Comparison of ENCODE assay signal across 28 mouse cellular contexts in genomic region chr13:93892101-93892500, GRCm38 (mm10).
DNase-seq lines count a peak whose midpoint lies in the region; ATAC-seq and TF ChIP-seq lines count a peak whose summit lies in the region.
"Had no signal": no experiment of that assay in that cellular context is flagged by ENCODE, and none has a peak within 500 bp of the region (broad histone marks: within the 10 kb centered on the region; RNA-seq: fewer than 3 reads in every experiment).

No protein-coding gene starts in this region.

- DNase-seq in frontal cortex, postnatal 14 days (ENCODE audit: low spot score in 2 of 2) = no peak
- no peak for DNase-seq in lung, embryonic 14.5 days
- DNase-seq in lung, adult 18-20 months = no peak
- DNase-seq in 3134 (ENCODE audit: extremely low read depth, insufficient read length, low spot score) = peak; percentile 37
- DNase-seq in brain, adult 2 months (ENCODE audit: low read depth, low spot score) = peak; percentile 54
- DNase-seq in c-Kit-positive CD71-positive TER-119-positive erythroid progenitor cells, embryonic 14.5 days (ENCODE audit: low spot score) = no peak
- DNase-seq: adrenal gland, postnatal 25 days; B cell, adult 2 months; cerebellum, adult 11 months; cerebellum, adult 9-10 months; cerebellum, postnatal 36 days; gastrocnemius, postnatal 25 days; heart, adult 2 months; heart, postnatal 10 days; kidney, adult 8-10 months; lung, postnatal 36 days; right cerebral cortex, postnatal 25 days; thymus, postnatal 4 days had no signal

- no peak overlapping the region for H3K4me3 ChIP-seq in lung, embryonic 14.5 days (ENCODE audit: low read depth, low read length)
- H3K4me3 ChIP-seq: forebrain, embryonic 13.5 days; heart, adult 2 months; heart, embryonic 13.5 days; left cerebral cortex, adult 2 months; limb, embryonic 12.5 days; liver, embryonic 15.5 days; midbrain, embryonic 12.5 days; neural tube, embryonic 13.5 days had no signal

- H3K4me2 ChIP-seq in lung, embryonic 14.5 days = no peak overlapping the region
- H3K4me2 ChIP-seq: forebrain, embryonic 13.5 days; heart, embryonic 13.5 days; hindbrain, embryonic 14.5 days; limb, embryonic 12.5 days; liver, embryonic 15.5 days; midbrain, embryonic 12.5 days; neural tube, embryonic 13.5 days had no signal

- H3K27me3 ChIP-seq in lung, embryonic 14.5 days (ENCODE audit: insufficient read depth, low read length) = no peaks in the 10 kb centered on the region
- H3K27me3 ChIP-seq: forebrain, embryonic 13.5 days; heart, embryonic 13.5 days; limb, embryonic 12.5 days; liver, embryonic 15.5 days; midbrain, embryonic 12.5 days; neural tube, embryonic 13.5 days had no signal

- 84% methylated on average over 7 of the region's 7 CpGs for WGBS in lung, embryonic 14.5 days

- H3K9me3 ChIP-seq in lung, embryonic 14.5 days (ENCODE audit: low read depth, low read length) = no peaks in the 10 kb centered on the region
- H3K9me3 ChIP-seq: forebrain, embryonic 13.5 days; heart, embryonic 13.5 days; limb, embryonic 12.5 days; liver, embryonic 15.5 days; midbrain, embryonic 12.5 days; neural tube, embryonic 13.5 days had no signal

- ATAC-seq in frontal cortex, adult (ENCODE audit: low TSS enrichment) = peak; percentile 68
- no peak for ATAC-seq in lung, embryonic 14.5 days (ENCODE audit: insufficient read depth)
- ATAC-seq: activated CD4-positive, CD25-positive, alpha-beta regulatory T cell, adult 4 months; forebrain, embryonic 13.5 days had no signal

- H3K27ac ChIP-seq in lung, embryonic 14.5 days (ENCODE audit: low read depth) = no peak overlapping the region
- H3K27ac ChIP-seq: forebrain, embryonic 13.5 days; heart, adult 2 months; heart, embryonic 13.5 days; hindbrain, embryonic 14.5 days; left cerebral cortex, adult 2 months; limb, embryonic 12.5 days; liver, embryonic 15.5 days; midbrain, embryonic 12.5 days; neural tube, embryonic 13.5 days had no signal

- TF ChIP-seq CTCF in lung, embryonic 14.5 days (IDR thresholded peaks at IDR 0.05; ENCODE audit: low read depth) = 0 out of 2 replicates have a peak, but pooled peaks have one; percentile 2

- no peaks in the 10 kb centered on the region for H3K36me3 ChIP-seq in lung, embryonic 14.5 days (ENCODE audit: insufficient read depth)
- H3K36me3 ChIP-seq: heart, embryonic 13.5 days; limb, embryonic 12.5 days; liver, embryonic 15.5 days; midbrain, embryonic 12.5 days; neural tube, embryonic 13.5 days had no signal

- no peak overlapping the region for H3K9ac ChIP-seq in lung, embryonic 14.5 days
- H3K9ac ChIP-seq: forebrain, embryonic 13.5 days; heart, embryonic 13.5 days; hindbrain, embryonic 14.5 days; limb, embryonic 12.5 days; liver, embryonic 15.5 days; midbrain, embryonic 12.5 days; neural tube, embryonic 13.5 days had no signal

- 0 out of 2 replicates have a peak, but pooled peaks cover 1% of the 10 kb centered on the region for H3K4me1 ChIP-seq in lung, embryonic 14.5 days (ENCODE audit: insufficient read depth)
- H3K4me1 ChIP-seq: forebrain, embryonic 13.5 days; liver, embryonic 15.5 days; midbrain, embryonic 12.5 days; neural tube, embryonic 13.5 days had no signal

Comparison
In these comparisons a context has a peak if more than half of its experiments do, and no peak if none do; other contexts are left out.
1. DNase-seq: peak in 3134 (single experiment) and brain, adult 2 months (single experiment); none in frontal cortex, postnatal 14 days (0 of 2), lung, embryonic 14.5 days (single experiment), lung, adult 18-20 months (0 of 2) and c-Kit-positive CD71-positive TER-119-positive erythroid progenitor cells, embryonic 14.5 days (single experiment).